Mouse (Mus musculus) limb, embryonic 10.5 days (tissue): Measurements from ENCODE around the gene Gm2115. TPM values are rescaled to one million over a fixed set of nuclear protein-coding genes. Genes with fewer than 3 reads are reported as not detected.

Source experiments
- DNase-seq: peaks from one replicate; pipeline ENCODE4 v3.0.0-alpha.2; 2017; ENCODE audit warnings: low spot score
- H3K27ac ChIP-seq: fragments of 300-500 bp; sonication (generic); 2 replicates; pipeline ENCODE4 v1.5.1; 2016; ENCODE audit warnings: mild to moderate bottlenecking
- H3K27me3 ChIP-seq: fragments of 300-500 bp; sonication (generic); 2 replicates; pipeline ENCODE4 v1.6.1; 2016; ENCODE audit warnings: low read depth, mild to moderate bottlenecking; ENCODE audit not compliant: poor library complexity, severe bottlenecking
- H3K36me3 ChIP-seq: fragments of 300-500 bp; sonication (generic); 2 replicates; pipeline ENCODE4 v1.6.1; 2016; ENCODE audit warnings: mild to moderate bottlenecking, moderate library complexity
- H3K4me1 ChIP-seq: fragments of 300-500 bp; sonication (generic); 2 replicates; pipeline ENCODE4 v1.6.1; 2016
- H3K4me3 ChIP-seq: fragments of 300-500 bp; sonication (generic); 2 replicates; pipeline ENCODE4 v1.5.1; 2016; ENCODE audit warnings: mild to moderate bottlenecking, moderate library complexity
- H3K9me3 ChIP-seq: fragments of 300-500 bp; sonication (generic); replicated peaks from 2 replicates; pipeline ENCODE4 v1.6.1; 2016; ENCODE audit warnings: mild to moderate bottlenecking
- WGBS: fragments of 180-500 bp; shearing (Covaris S2); methylation state at CpG from one replicate; pipeline ENCODE4 v1.1.7; 2016; 5-methylcytosine and 5-hydroxymethylcytosine counted together
- polyA plus RNA-seq: library from polyadenylated mRNA; unstranded; fragments of >200 nt; fragmentation: Nextera tagmentation; extraction: Ambion mirVana; gene quantifications from 2 replicates; pipeline ENCODE4 v1.2.1, GENCODE M21; 2016

The Gm2115 gene
- polyA plus RNA-seq, 1 experiment from 2014 or later: 0.03 TPM

- Histone ChIP-seq H3K4me3 (no peak overlapping the region), H3K9me3 (no peaks in the 10 kb centered on the region), H3K27ac (no peak overlapping the region), H3K27me3 (no peaks in the 10 kb centered on the region), H3K4me1 (peaks cover 8% of the 10 kb centered on the region), H3K36me3 (no peaks in the 10 kb centered on the region)
- no peak for DNase-seq
- 85% methylated on average over 3 of the region's 3 CpGs for WGBS
Observed at GRCm38 (mm10) chr7:84555294-84555693, 26.5 kb downstream of the Gm2115 start.

GRCm38 (mm10) chr7:84557332-84557731, 28.6 kb downstream of the Gm2115 start:
- Histone ChIP-seq H3K27me3 (no peaks in the 10 kb centered on the region), H3K4me1 (peaks cover 8% of the 10 kb centered on the region), H3K9me3 (no peaks in the 10 kb centered on the region), H3K4me3 (no peak overlapping the region), H3K27ac (peak overlapping the region; percentile 54; the same call in 1 of the 2 replicates), H3K36me3 (no peaks in the 10 kb centered on the region)
- no peak for DNase-seq
- 55% methylated on average over 3 of the region's 3 CpGs for WGBS

- DNase-seq: no peak
- Histone ChIP-seq H3K9me3 (no peaks in the 10 kb centered on the region), H3K36me3 (no peaks in the 10 kb centered on the region), H3K4me3 (no peak overlapping the region), H3K27ac (no peak overlapping the region), H3K27me3 (no peaks in the 10 kb centered on the region), H3K4me1 (peaks cover 8% of the 10 kb centered on the region)
- 90% methylated on average over 1 of the region's 1 CpGs for WGBS
Observed at GRCm38 (mm10) chr7:84560500-84560899, 31.7 kb downstream of the Gm2115 start.

GRCm38 (mm10) chr7:84564236-84564635, 35.5 kb downstream of the Gm2115 start:
- no peaks in the 10 kb centered on the region for H3K4me1 ChIP-seq
- 87% methylated on average over 3 of the region's 3 CpGs for WGBS
- H3K9me3 ChIP-seq: no peaks in the 10 kb centered on the region
- H3K27me3 ChIP-seq: no peaks in the 10 kb centered on the region
- no peaks in the 10 kb centered on the region for H3K36me3 ChIP-seq
- no peak for DNase-seq
- no peak overlapping the region for H3K27ac ChIP-seq
- no peak overlapping the region for H3K4me3 ChIP-seq

- H3K4me3 ChIP-seq: no peak overlapping the region
- no peak overlapping the region for H3K27ac ChIP-seq
- H3K27me3 ChIP-seq: no peaks in the 10 kb centered on the region
- H3K9me3 ChIP-seq: no peaks in the 10 kb centered on the region
- H3K4me1 ChIP-seq: no peaks in the 10 kb centered on the region
- 77% methylated on average over 6 of the region's 6 CpGs for WGBS
- no peak for DNase-seq
- no peaks in the 10 kb centered on the region for H3K36me3 ChIP-seq
Observed at GRCm38 (mm10) chr7:84566200-84566599, 37.4 kb downstream of the Gm2115 start.

- H3K4me1 ChIP-seq: no peaks in the 10 kb centered on the region
- no peaks in the 10 kb centered on the region for H3K27me3 ChIP-seq
- 76% methylated on average over 2 of the region's 2 CpGs for WGBS
- no peaks in the 10 kb centered on the region for H3K36me3 ChIP-seq
- H3K27ac ChIP-seq: no peak overlapping the region
- no peak overlapping the region for H3K4me3 ChIP-seq
- DNase-seq: no peak
- no peaks in the 10 kb centered on the region for H3K9me3 ChIP-seq
Observed at GRCm38 (mm10) chr7:84577034-84577433, 48.3 kb downstream of the Gm2115 start.

- DNase-seq: no peak
- WGBS: 83% methylated on average over 1 of the region's 1 CpGs
- H3K4me3 ChIP-seq: no peak overlapping the region
Observed at GRCm38 (mm10) chr7:84578841-84579240, 50.1 kb downstream of the Gm2115 start.

GRCm38 (mm10) chr7:84579769-84580168, 51.0 kb downstream of the Gm2115 start:
- H3K27me3 ChIP-seq: no peaks in the 10 kb centered on the region

More at GRCm38 (mm10) chr7:84578841-84579240, 50.1 kb downstream of the Gm2115 start:
- no peaks in the 10 kb centered on the region for H3K27me3 ChIP-seq
- H3K27ac ChIP-seq: no peak overlapping the region
- no peaks in the 10 kb centered on the region for H3K9me3 ChIP-seq
- no peaks in the 10 kb centered on the region for H3K4me1 ChIP-seq
- H3K36me3 ChIP-seq: no peaks in the 10 kb centered on the region

GRCm38 (mm10) chr7:84585086-84585485, 56.3 kb downstream of the Gm2115 start:
- no peak for DNase-seq
- H3K36me3 ChIP-seq: no peaks in the 10 kb centered on the region
- no peaks in the 10 kb centered on the region for H3K27me3 ChIP-seq
- no peak overlapping the region for H3K27ac ChIP-seq
- WGBS: 94% methylated on average over 4 of the region's 4 CpGs
- no peaks in the 10 kb centered on the region for H3K9me3 ChIP-seq
- no peak overlapping the region for H3K4me3 ChIP-seq
- no peaks in the 10 kb centered on the region for H3K4me1 ChIP-seq

More at GRCm38 (mm10) chr7:84579769-84580168, 51.0 kb downstream of the Gm2115 start:
- Histone ChIP-seq H3K4me1 (no peaks in the 10 kb centered on the region), H3K9me3 (no peaks in the 10 kb centered on the region), H3K4me3 (no peak overlapping the region), H3K36me3 (no peaks in the 10 kb centered on the region), H3K27ac (no peak overlapping the region)
- WGBS: 95% methylated on average over 1 of the region's 1 CpGs
- DNase-seq: no peak

GRCm38 (mm10) chr7:84586360-84587100, 57.8 kb downstream of the Gm2115 start:
- H3K4me3 ChIP-seq: no peak overlapping the region
- no peak for DNase-seq
- no peaks in the 10 kb centered on the region for H3K36me3 ChIP-seq
- 93% methylated on average over 3 of the region's 3 CpGs for WGBS
- no peaks in the 10 kb centered on the region for H3K27me3 ChIP-seq
- H3K4me1 ChIP-seq: no peaks in the 10 kb centered on the region
- H3K27ac ChIP-seq: no peak overlapping the region
- H3K9me3 ChIP-seq: no peaks in the 10 kb centered on the region

- H3K4me1 ChIP-seq: no peaks in the 10 kb centered on the region
- 92% methylated on average over 5 of the region's 5 CpGs for WGBS
- no peaks in the 10 kb centered on the region for H3K36me3 ChIP-seq
- no peaks in the 10 kb centered on the region for H3K9me3 ChIP-seq
- DNase-seq: no peak
- no peak overlapping the region for H3K27ac ChIP-seq
- H3K27me3 ChIP-seq: no peaks in the 10 kb centered on the region
- H3K4me3 ChIP-seq: no peak overlapping the region
Observed at GRCm38 (mm10) chr7:84587101-84587783, 58.5 kb downstream of the Gm2115 start.

- DNase-seq: no peak
- H3K4me1 ChIP-seq: no peaks in the 10 kb centered on the region
- 95% methylated on average over 2 of the region's 2 CpGs for WGBS
- no peaks in the 10 kb centered on the region for H3K27me3 ChIP-seq
- H3K27ac ChIP-seq: no peak overlapping the region
- H3K36me3 ChIP-seq: no peaks in the 10 kb centered on the region
- H3K9me3 ChIP-seq: no peaks in the 10 kb centered on the region
- no peak overlapping the region for H3K4me3 ChIP-seq
Observed at GRCm38 (mm10) chr7:84590622-84591021, 61.9 kb downstream of the Gm2115 start.

GRCm38 (mm10) chr7:84591347-84591746, 62.6 kb downstream of the Gm2115 start:
- DNase-seq: no peak
- no peaks in the 10 kb centered on the region for H3K4me1 ChIP-seq

More at GRCm38 (mm10) chr7:84591347-84591746, 62.6 kb downstream of the Gm2115 start:
- WGBS: 93% methylated on average over 3 of the region's 3 CpGs
- Histone ChIP-seq H3K27ac (no peak overlapping the region), H3K9me3 (no peaks in the 10 kb centered on the region), H3K36me3 (no peaks in the 10 kb centered on the region), H3K27me3 (no peaks in the 10 kb centered on the region), H3K4me3 (no peak overlapping the region)
